Mouse (Mus musculus) bone marrow macrophage, adult 2 months (primary cell): ENCODE measurements around the gene Aldh1a2. TPM values are rescaled to one million over a fixed set of nuclear protein-coding genes. Genes with fewer than 3 reads are reported as not detected.
A peak's percentile ranks its signal among the peaks of the same experiment; 100 is the strongest.

ENCODE experiments used
- H3K27ac ChIP-seq: 2 replicates; pipeline ENCODE4 v1.5.1; 2012; ENCODE audit warnings: low read depth, low read length; ENCODE audit not compliant: insufficient read depth
- H3K4me1 ChIP-seq: 2 replicates; pipeline ENCODE4 v1.6.1; 2012; ENCODE audit warnings: low read length; ENCODE audit not compliant: control insufficient read depth, insufficient read depth
- H3K4me3 ChIP-seq: 2 replicates; pipeline ENCODE4 v1.5.1; 2012; ENCODE audit warnings: mild to moderate bottlenecking, low read length, moderate library complexity; ENCODE audit not compliant: insufficient read depth
- CTCF ChIP-seq: IDR thresholded peaks from 2 replicates; pipeline ENCODE4 v1.5.1; 2012; ENCODE audit warnings: low read depth, mild to moderate bottlenecking, low read length, moderate library complexity
- POLR2A ChIP-seq: IDR thresholded peaks from 2 replicates; pipeline ENCODE4 v1.6.1; 2012; ENCODE audit warnings: mild to moderate bottlenecking, low read depth, low read length, borderline replicate concordance
- polyA plus RNA-seq: library from polyadenylated mRNA; stranded (reverse); fragments of >200 nt; gene quantifications from 2 replicates; pipeline ENCODE4 v1.2.4, GENCODE M21; 2012; ENCODE audit not compliant: missing spikeins, insufficient read depth, insufficient read length

The Aldh1a2 gene
- 0.24 TPM in 1 of 2 replicates, not detected in the other for polyA plus RNA-seq

DNA sequence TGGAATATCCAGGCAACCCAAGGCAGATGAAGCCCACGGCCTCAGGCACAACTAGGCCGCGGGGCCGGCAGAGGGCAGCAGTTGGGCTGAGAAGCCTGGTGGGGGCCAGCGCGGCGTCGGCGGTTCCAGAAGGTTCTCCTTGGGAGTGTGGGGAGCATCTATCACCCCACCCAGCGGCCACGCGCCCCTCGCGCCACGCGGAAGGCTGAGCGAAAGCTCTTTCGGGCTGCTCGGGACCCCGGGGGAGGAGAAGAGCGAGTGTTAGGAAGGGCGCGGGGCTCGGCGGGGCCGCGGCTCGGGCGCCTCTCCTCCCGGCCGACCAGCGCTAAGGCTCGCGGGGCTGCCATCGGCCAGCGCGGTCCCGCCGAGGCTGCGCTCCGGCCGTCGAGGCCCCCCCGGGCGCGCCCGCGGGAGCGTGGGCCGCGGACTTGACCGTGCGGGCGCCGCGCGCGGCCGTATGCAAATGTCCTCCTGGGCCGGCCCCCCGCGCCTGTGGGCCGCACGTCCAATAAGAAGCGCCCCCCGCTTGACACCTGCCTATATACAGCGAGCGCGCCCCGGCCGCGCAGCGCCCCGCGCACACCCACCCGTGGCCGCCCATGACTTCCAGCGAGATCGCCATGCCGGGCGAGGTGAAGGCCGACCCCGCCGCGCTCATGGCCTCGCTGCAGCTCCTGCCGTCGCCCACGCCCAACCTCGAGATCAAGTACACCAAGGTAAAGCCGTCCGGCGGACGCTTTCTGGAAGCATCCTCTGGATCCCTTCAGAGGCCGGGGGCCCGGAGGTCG is at the start of gene Aldh1a2:
Gene Aldh1a2 (plus strand): TSS at position 542 of the 788 bp plus-strand sequence.
- Histone ChIP-seq H3K4me3 (peak within 1 kb of the TSS; percentile 39), H3K27ac (no peak within 1 kb of the TSS)

DNA sequence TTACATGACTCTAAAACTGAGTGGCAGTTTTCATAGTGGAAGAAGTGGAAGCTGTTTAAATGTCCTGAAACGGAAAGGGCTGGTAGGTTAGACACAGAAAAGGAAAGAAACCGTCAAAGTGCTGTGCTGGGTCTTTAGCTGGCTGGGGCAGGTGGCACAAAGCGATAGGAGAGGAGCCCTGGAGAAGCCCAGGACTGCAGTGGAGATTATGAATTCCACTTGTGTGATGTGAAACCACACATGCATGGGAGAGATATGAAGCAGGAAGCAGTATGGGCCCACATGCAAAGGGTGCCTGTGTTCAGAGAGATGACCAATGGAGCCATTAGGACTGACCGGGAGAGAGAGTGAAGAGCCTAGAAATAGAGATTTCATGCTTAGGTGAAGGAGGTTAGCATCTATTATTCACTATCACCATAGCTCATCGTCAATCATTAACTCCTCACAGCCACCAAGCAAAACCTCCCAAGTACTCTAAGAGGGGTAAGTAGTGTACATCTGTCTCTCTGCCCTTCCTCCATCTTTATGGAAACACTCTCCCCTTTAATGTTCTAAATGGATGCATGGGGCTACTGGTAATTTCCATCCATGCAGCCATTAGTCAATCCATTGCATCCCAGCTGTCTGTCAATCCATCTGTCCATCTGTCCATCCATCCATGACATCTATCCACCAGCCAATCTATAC is 49.4 kb upstream of the Aldh1a2 start:
- Histone ChIP-seq H3K27ac (no peak overlapping the region), H3K4me1 (peaks cover 44% of the 10 kb centered on the region), H3K4me3 (no peak overlapping the region)
- TF ChIP-seq POLR2A (no peak), CTCF (no peak)

More for the DNA sequence above, at the start of gene Aldh1a2:
- TF ChIP-seq CTCF (peak; percentile 33), POLR2A (no peak)
- H3K4me1 ChIP-seq = peaks cover 2% of the 10 kb centered on the region; the same call in 1 of the 2 replicates

DNA sequence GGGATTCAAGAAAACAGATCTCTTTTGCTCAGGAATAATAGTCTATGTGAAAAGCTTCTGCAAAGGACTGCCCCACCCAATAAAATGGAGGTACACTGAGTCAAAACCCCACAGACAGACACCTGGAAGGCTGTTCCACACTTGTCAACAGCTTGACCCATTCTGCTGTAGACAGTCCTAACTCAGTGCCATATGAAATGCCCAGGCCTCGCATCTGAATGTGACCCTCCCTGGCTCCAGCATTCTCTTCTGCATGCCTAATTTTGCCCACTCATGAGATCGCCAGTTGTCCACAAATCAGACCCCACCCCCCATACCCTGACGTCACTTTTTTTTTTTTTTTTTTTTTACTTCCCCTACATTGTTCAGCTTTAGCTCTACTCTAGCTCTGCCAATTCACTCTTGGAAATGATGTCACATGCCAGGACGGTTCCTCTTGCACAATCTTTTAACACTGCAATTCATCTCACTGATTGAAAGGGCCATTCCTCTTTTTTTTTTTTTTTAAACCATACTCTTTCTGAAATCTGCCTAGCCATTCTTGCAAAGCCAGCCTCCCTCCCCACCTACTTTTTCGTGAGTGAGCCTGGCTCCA is 48.6 kb upstream of the Aldh1a2 start:
- H3K4me3 ChIP-seq = no peak overlapping the region
- TF ChIP-seq POLR2A = no peak
- TF ChIP-seq CTCF = no peak
- H3K4me1 ChIP-seq = peaks cover 41% of the 10 kb centered on the region
- H3K27ac ChIP-seq = no peak overlapping the region

DNA sequence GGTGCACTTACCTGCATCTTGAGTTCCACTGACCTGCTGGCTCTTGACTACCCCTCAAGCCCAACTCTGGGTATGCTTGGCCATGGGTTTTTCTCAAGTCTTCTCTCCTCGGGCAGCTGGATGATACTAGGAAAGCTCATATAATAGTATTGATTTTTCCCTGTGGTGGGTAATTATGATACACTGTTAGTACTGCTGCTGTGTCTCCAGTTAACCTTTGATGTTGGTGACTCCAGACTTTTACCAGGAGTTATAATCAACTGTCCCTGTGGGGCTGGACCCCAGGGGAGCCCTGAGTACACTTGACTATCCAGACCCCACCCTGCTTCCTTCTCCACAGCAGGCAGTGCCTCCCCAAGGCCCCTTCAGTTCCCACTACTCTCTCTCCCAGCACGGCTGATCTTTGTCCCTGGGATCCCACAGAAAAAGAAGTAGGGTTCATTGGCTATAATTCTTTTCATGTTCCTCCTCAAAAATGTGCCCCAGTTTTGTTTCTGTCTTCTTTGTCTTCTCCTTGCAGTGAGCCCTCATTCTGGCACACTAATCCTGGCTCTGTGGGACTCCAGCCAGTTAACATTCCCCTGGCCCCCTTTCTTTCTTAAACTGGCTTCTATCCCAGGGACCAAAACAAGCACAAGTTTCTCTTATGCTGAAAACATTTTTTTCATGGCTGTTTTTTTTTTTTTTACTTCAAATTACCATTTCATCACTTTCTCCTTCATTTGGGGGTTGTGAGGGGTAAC is 47.9 kb upstream of the Aldh1a2 start:
- Histone ChIP-seq H3K4me1 (peaks cover 37% of the 10 kb centered on the region), H3K4me3 (no peak overlapping the region), H3K27ac (no peak overlapping the region)
- TF ChIP-seq CTCF = no peak
- no peak for TF ChIP-seq POLR2A

DNA sequence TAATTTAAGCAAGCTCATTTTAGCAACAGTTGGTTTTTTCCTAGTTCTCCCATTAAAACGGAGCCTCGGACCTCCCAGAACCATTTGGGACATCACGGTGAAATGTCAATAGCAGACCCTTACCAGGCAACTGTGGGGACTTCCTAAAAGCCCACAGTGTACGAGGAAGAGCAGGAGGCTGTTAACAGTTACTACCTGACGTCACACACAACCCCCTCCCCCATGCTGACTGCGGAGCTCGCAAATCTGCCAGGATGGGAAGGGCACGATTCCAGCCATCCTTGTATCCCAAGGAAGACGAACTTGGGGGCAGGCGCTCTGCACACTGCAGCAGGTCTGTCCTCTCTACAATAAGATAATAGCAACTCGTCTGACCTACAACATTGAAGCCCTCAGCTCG is 47.1 kb upstream of the Aldh1a2 start, which contains the start of gene Aqp9:
Gene Aqp9 (minus strand): TSS at position 172 of the 400 bp plus-strand sequence.
- peaks cover 33% of the 10 kb centered on the region for H3K4me1 ChIP-seq
- H3K4me3 ChIP-seq = no peak within 1 kb of the TSS
- no peak within 1 kb of the TSS for H3K27ac ChIP-seq
- TF ChIP-seq POLR2A (no peak), CTCF (no peak)

DNA sequence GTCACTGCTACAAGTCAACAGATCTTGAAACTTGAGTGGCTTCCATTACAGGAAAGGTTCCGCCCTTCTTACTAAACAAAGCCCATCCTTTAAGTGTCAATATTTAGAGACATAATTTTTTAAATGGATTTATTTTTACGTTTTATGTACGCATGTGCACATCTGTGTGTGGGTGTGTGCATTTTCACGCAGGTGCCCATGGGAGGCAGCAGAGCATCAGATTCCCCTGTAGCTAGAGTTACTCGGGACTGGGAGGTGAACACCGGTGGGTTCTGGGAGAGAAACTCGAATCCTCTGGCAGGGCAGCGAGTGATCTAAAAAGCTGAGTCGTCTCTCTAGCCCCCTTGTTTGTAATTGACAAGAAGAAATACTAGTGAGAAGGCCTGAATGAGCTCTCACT is 42.1 kb upstream of the Aldh1a2 start:
- no peak overlapping the region for H3K27ac ChIP-seq
- TF ChIP-seq CTCF (no peak), POLR2A (no peak)
- peaks cover 6% of the 10 kb centered on the region for H3K4me1 ChIP-seq
- H3K4me3 ChIP-seq = no peak overlapping the region

DNA sequence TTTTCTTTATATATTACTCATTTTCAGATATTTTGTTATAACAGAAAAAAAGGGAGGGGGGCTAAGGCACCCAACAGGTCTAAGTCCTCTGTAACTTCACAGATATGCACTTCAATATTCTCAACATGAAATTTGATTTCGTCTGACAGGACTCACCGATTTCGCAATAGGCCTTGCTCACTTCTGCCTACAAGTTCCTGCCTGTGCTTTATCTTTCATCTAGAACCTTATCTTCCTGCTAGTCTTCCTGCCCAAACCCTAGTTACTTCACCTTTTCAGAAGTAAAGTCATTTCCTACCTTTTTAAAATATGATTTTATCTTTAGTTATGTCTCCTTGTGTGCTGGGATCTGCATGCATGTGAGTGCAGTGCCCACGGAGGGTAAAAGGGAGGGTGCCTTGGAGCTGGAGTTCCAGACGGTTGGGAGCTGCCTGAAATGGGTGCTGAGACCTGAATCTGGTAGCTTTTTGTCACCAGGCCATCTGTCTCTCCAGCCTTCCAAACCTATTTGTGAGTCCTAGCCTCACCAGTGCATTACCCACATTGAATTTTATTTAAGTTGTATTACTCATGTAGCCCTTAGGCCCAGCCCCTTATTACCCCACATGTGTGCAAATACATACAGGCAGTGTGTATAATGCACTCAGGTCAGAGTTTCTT is 41.1 kb upstream of the Aldh1a2 start:
- no peak overlapping the region for H3K4me3 ChIP-seq
- TF ChIP-seq POLR2A (no peak), CTCF (no peak)
- peaks cover 9% of the 10 kb centered on the region for H3K4me1 ChIP-seq
- H3K27ac ChIP-seq = no peak overlapping the region

DNA sequence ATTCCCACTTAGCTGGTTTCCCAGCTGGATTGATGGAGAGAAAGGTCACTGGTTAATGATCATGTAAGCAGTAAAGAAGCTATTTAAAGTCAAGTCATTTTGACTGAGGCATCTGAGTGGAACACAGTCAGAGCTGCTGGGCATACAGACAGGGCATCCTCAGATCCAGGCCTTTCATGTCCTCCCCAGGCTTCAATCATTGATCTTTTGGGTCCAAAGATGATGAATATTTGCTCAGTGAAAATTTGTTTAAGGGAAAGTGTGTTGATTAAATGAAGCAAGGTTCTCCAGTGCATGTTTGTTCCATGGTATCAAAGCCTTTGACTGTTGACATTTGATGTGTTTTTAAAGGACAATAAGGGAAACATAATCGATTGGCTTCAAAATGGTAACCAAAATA is 39.9 kb upstream of the Aldh1a2 start:
- no peak overlapping the region for H3K4me3 ChIP-seq
- H3K4me1 ChIP-seq = peaks cover 9% of the 10 kb centered on the region
- no peak overlapping the region for H3K27ac ChIP-seq
- TF ChIP-seq POLR2A = no peak
